Mouse (Mus musculus): ENCODE results near the gene Mrgprf.

Gene Mrgprf

GRCm38 (mm10) chr7:145299562-145300320, 887 bp upstream of the Mrgprf start:
- DNase-seq (ENCODE audit: low spot score): no peak

GRCm38 (mm10) chr7:145301008-145301340, 346 bp downstream of the Mrgprf start:
- no peak for DNase-seq (ENCODE audit: low spot score)

- no peak for DNase-seq (ENCODE audit: low spot score)
Observed at GRCm38 (mm10) chr7:145301341-145302005, 845 bp downstream of the Mrgprf start.

GRCm38 (mm10) chr7:145302488-145303285, 2.1 kb downstream of the Mrgprf start:
- no peak for DNase-seq (ENCODE audit: low spot score)

- DNase-seq (ENCODE audit: low spot score): no peak
Observed at GRCm38 (mm10) chr7:145304153-145304552, 3.5 kb downstream of the Mrgprf start.

- no peak for DNase-seq (ENCODE audit: low spot score)
Observed at GRCm38 (mm10) chr7:145307636-145308035, 7.0 kb downstream of the Mrgprf start.

DNA sequence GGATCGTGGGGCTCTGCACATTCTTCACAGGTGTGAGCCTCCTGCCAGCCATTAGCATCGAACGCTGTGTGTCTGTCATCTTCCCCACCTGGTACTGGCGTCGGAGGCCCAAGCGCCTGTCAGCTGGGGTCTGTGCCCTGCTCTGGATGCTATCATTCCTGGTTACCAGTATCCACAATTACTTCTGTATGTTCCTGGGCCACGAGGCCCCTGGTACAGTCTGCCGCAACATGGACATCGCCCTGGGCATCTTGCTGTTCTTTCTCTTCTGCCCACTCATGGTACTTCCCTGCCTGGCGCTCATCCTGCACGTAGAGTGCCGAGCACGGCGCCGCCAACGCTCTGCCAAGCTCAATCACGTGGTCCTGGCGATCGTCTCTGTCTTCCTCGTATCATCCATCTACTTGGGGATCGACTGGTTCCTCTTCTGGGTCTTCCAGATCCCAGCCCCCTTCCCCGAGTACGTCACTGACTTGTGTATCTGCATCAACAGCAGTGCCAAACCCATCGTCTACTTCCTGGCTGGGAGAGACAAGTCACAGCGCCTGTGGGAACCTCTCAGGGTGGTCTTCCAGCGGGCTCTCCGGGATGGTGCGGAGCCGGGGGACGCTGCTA, 7.5 kb downstream of the Mrgprf start:
- no peak for DNase-seq (ENCODE audit: low spot score)

DNA sequence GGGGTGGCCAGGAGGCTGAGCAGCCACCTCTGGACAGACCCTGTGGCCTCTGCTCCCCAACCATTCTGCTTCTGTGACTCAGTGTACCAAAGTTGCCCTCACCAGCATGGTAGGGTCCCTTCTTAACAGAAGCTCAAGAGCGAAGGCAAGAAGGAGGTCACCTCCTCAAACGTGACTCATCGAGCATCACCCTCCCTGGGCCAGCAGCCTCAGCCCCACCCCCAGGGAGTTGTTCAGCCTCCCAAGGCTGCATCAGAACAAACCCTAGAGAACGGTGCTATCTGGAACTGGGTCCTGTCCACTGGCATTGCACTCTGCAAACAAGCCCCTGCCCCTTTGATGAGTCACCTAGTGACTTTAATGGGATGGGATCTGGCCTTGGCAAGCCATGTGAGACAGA, 8.2 kb downstream of the Mrgprf start:
- DNase-seq (ENCODE audit: low spot score): no peak

GRCm38 (mm10) chr7:145309877-145310276, 9.2 kb downstream of the Mrgprf start:
- DNase-seq (ENCODE audit: low spot score): no peak

DNA sequence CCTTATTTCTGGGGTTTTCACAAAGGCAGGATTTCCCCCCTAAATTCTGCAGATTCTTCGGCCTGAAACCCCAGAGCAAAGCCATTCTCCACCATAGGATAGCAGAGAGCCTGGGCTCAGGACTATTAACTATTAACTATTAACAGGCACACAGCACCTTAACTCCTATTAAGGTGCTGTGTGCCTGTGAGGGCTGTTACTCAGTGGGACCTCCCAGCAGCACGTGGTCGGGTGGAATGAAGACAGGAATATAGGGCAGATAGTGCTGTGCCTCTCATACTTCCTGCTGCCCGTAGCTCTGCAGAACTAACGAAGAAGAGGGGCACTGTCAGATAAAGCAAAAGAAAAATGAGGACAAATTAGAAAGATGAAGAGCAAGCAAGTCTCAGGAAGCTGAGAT, 9.9 kb downstream of the Mrgprf start:
- no peak for DNase-seq (ENCODE audit: low spot score)

DNA sequence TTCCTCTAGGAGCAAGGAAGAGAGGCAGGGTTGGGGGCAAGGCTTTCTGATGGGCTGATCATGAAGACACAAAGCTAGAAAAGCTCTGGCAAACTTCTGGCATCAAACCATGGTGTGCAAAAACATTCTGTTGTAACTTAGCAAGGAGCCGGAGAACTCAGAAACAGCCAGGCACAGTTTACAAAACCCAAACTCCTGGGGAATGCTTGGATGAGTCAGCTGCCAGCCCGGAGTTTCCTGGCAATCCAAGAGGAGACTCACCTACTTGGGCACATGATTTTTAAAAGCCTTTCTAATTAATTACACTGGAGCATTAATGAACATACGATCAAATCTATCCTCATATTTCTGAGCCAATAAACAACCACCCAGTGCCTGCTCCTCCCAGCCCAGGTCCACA, 11.5 kb downstream of the Mrgprf start:
- no peak for DNase-seq (ENCODE audit: low spot score)

DNA sequence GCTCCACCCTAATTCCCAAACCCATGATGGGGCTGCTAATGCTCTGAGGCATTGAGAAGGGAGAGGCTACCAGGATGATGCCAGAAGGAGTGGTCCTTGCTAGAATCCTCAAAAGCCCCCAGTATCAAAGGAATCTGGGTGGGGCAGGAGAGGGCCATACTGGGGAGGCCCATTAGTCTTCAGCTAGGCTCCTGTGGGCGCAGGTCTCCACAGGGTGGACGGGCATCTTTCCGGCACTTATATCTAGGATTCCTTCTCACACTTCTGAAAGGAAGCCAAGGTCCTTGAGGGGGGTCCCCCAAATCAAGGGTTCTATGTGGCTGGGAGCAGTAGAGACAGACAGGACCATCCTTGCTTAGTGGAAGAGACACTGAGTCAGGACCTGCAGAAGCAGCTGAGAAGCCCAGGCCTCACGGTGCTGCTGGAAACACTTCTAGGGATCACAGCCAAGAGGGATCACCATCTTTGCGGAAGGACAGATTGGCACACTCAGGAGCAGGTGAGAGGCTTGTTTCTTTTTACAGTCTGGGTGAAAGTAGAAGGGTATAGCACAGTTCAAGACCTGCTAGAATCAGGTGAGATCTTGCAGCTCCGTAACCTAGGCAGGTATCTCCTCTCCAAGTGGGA, 14.3 kb downstream of the Mrgprf start, which contains the start of gene Mrgprd:
Gene Mrgprd (plus strand): TSS at position 51 of the 627 bp plus-strand sequence.
- no peak for DNase-seq (ENCODE audit: low spot score)

- DNase-seq (ENCODE audit: low spot score): no peak
Observed at GRCm38 (mm10) chr7:145317522-145317921, 16.9 kb downstream of the Mrgprf start.

- DNase-seq (ENCODE audit: low spot score): no peak
Observed at GRCm38 (mm10) chr7:145319481-145319880, 18.9 kb downstream of the Mrgprf start.

DNA sequence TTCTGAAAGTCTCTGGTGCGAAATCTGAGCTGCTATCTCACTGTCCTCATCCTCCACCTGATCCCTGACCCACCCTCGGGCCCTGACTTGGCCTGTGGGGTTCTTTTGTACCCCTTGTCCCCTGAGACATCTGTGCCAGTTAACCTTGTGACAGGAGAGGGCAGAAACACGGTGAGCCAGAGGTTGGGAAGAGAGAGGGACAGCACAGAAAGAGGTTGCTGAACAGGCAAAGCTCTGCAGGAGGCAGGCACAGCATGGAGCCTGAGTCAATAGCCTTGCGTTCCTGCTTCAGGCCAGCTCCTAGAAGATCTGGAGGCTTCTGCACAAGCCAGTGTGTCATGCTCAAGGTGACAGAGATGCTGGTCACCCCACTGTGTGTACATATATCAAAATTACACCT, 23.0 kb downstream of the Mrgprf start:
- no peak for DNase-seq (ENCODE audit: low spot score)

DNA sequence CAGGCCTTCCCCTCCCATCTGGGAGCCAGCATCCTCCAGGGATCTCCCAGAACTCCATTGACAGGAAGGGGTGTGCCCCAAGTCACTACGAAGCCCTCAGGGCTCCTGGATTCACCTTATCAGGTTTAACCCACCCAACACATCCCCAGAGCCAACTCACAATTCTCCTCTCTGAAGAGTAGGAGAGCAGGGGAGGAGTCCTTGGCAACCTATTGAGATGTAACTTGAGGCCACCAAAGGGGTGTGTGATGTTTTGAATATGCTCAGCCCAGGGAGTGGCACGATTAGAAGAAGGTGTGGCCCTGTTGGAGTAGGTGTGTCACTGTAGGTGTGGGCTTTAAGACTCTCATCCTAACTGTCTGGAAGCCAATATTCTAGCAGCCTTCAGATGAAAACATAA, 25.1 kb downstream of the Mrgprf start:
- DNase-seq (ENCODE audit: low spot score): no peak

DNA sequence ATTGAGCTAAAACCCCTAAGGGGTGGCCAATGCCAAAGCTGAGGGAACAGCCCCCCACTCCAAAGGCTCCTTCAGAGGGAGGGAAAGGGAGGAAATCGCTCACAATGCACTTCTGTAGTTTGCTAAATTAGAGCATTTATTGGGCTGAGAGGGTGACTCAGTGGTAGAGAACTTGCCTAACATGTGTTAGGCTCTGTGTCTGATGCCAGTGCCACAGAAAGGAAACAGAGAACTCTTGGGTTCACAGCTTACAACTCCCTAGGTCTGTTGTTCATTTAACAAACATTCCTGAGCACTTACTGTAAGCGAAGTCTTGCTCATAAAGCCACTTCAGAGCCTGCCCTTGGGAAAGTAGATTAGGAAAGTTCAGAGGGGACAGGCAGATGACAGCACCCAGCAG, 29.4 kb downstream of the Mrgprf start:
- DNase-seq (ENCODE audit: low spot score): no peak

DNA sequence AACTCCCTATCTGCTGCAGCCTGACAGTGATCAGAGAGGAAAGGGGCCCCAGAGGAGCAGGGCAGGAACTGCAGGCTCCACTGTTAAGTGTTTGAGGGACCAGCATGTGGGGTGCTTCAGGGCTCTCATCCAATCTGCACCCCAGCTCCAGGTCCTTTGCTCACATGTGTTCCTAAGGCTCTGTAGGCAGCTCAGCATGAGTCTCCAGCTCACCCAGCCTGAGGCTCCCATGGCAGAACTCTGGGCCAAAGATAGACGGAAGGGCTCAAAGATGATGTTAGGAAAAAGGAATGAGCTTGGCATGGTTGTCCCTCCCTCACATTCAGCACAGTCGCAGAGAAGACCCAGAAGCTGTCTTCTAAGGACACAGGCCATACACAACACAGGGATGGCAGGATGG, 30.0 kb downstream of the Mrgprf start:
- no peak for DNase-seq (ENCODE audit: low spot score)

DNA sequence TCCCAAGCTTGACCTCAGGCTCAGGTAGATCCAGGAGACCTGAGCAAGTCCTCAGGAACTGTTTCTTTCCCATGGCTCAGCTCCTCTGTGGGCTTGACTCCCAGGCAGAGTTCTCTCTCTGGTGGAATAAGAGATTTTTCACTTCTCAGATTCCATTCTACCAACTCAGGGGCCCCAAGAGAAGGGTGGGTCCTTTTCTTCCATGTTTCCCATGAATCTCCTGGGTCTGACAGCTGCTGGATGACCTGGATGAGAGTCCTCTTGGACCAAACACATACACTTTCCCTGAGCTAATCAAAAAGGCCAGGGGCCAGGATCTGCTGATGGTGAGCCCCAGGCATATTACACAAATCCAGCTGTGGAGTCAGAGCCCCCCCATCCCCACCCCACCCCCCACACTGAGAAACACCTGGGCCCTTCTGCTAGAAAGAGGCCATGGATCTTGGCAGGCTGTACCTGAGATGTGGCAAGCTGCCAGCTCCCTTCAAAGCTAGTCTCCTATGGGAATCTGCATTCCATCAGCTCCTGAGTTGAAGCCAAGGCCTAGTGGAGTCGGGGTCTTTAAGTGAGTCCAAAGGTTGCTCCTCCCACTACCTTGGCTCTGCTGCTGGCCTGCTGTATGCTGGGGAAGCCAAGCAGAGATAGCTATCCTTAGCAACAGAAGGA, 31.9 kb downstream of the Mrgprf start:
- no peak for DNase-seq (ENCODE audit: low spot score)

DNA sequence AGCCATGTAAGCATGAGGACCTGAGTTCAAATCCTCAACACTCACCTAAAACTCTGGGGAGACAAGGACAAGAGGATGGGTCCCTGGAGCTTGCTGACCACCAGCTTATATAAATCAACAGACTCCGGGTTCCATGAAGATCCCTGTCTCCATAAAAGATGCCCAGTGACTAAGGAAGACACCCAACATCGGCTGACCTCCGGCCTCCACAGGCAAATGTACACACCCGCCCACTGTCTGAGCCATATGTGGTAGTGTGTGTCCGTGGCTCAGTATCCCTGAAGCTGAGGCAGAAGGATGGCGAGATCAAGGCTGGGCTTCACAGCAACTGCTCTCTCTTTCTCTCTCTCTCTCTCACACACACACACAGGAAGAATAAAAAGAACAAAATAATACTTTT, 33.3 kb downstream of the Mrgprf start:
- DNase-seq (ENCODE audit: low spot score): no peak

DNA sequence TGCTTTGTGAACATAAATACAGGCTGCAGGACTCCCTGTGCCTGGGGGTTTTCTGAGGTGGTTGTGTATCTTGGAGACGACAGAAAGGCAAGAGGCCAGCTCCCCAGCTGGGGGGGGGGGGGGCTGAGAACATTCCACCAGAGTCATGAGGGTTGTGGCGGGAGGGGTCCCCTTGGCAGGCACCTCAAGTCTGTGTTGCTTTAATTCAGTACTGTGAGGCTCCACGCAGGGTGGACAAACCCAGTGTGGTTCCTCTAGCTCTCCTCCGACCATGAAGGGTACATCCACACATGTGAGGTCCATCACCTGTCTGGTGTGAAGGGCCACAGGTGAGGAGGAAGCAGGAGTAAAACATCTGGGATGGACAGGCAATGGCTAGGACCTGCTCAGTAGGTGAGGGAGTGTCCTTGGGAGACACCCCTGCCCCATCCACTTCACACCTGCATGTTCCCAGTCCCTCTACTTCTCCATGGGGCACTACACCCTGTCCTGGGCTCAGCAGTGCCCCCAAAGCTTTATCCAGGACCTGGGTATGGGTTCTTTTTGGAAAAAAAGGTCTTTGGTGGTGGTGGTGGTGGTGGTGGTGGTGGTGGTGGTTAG, 33.9 kb downstream of the Mrgprf start:
- DNase-seq (ENCODE audit: low spot score): no peak
